Mouse (Mus musculus) adipose tissue, adult 10 weeks (tissue): ENCODE measurements around the gene Adarb1. TPM values are rescaled to one million over a fixed set of nuclear protein-coding genes. Genes with fewer than 3 reads are reported as not detected.

Experiments
- polyA plus RNA-seq: library from polyadenylated mRNA; stranded (reverse); fragments of 350-450 nt; fragmentation: Illumina TruSeq; extraction: RNeasy Lipid Tissue Mini Kit (QIAGEN cat#74804); gene quantifications from one replicate; pipeline ENCODE4 v1.2.3, GENCODE M21; 2014; ENCODE audit warnings: low read depth, low replicate concordance

The Adarb1 gene
- polyA plus RNA-seq: 9.5 TPM

DNA sequence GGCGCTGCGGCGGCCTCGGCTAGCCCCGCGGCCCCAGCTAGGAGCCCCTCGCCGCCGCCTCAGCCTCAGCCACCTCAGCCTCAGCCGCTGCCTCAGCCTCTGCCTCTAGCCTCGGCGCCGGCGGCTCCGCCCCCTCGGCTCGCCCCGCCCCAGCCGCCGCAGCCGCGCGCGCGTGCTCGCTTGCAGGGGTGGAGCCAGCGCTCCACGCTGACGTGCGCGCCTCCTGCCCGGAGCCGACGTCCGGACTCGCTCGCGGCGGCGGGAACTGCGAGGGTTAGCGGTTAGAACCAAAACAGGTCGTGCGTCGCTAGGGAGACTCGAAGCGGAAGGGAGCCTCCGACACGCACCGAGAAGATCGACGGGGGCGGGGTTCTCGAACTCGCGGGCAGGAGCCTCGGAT, at the start of gene Adarb1:
Gene Adarb1 (minus strand): TSS at position 133 of the 400 bp plus-strand sequence.

GRCm38 (mm10) chr10:77258704-77259621, 159.1 kb downstream of the Adarb1 start, which contains the start of gene Pofut2:
Gene Pofut2 (plus strand): TSS chr10:77259218.

Other genes starting within 250 kb of the Adarb1 start
- gene Pofut2, start 159.1 kb downstream of the Adarb1 start, polyA plus RNA-seq: 39.9 TPM
- 18.3 TPM for gene Fam207a, start 97.5 kb upstream of the Adarb1 start, polyA plus RNA-seq
- 21.2 TPM for gene Itgb2, start 112.0 kb upstream of the Adarb1 start, polyA plus RNA-seq
- gene Pttg1ip, start 163.4 kb upstream of the Adarb1 start, polyA plus RNA-seq: 176 TPM
- gene Sumo3, start 187.8 kb upstream of the Adarb1 start, polyA plus RNA-seq: 138 TPM
- gene Gm49325, start 187.9 kb upstream of the Adarb1 start, polyA plus RNA-seq: 3.7 TPM
- gene Ube2g2, start 204.0 kb upstream of the Adarb1 start, polyA plus RNA-seq: 41.8 TPM